Mouse (Mus musculus) Patski (cell line): ENCODE data around the gene Dst. TPM values are rescaled to one million over a fixed set of nuclear protein-coding genes. Genes with fewer than 3 reads are reported as not detected.
A peak's percentile ranks its signal among the peaks of the same experiment; 100 is the strongest.

Experiments
- ATAC-seq: fragments of 100-300 bp; one replicate; pipeline ENCODE4 v1.8.0; 2021
- CTCF ChIA-PET: fragments of 350-600 bp; sonication (Branson Sonifier 250); formaldehyde crosslinking; loops from one replicate; lab custom pipeline; 2022; ENCODE audit warnings: inconsistent platforms; lab: Charles Lee
- POLR2A ChIA-PET: fragments of 350-600 bp; sonication (Branson Sonifier 250); formaldehyde crosslinking; loops from one replicate; lab custom pipeline; 2022; ENCODE audit warnings: antibody characterized with exemption, inconsistent platforms; lab: Charles Lee
- DNase-seq: peaks from one replicate; pipeline ENCODE4 v3.0.0-alpha.2; 2011; ENCODE audit warnings: low read depth, low spot score
- H3K27me3 ChIP-seq: fragments of 371-371 bp; one replicate; pipeline ENCODE4 v1.5.1; 2021
- CTCF ChIP-seq: fragments of 100-300 bp; IDR thresholded peaks from one replicate; pipeline ENCODE4 v1.5.1; 2021
- in situ Hi-C: fragments of 300-500 bp; cut with MboI; formaldehyde crosslinking; loops from 3 replicates; pipeline ENCODE4 v1.11.1; 2018; ENCODE audit warnings: low pct_unique_long_range_greater_than_20kb, mixed read lengths
- polyA plus RNA-seq: library from polyadenylated mRNA; unstranded; gene quantifications from one replicate; pipeline ENCODE4 v1.2.3, GENCODE M21; 2021

Gene Dst
- polyA plus RNA-seq, 1 experiment from 2014 or later = 176 TPM

DNA sequence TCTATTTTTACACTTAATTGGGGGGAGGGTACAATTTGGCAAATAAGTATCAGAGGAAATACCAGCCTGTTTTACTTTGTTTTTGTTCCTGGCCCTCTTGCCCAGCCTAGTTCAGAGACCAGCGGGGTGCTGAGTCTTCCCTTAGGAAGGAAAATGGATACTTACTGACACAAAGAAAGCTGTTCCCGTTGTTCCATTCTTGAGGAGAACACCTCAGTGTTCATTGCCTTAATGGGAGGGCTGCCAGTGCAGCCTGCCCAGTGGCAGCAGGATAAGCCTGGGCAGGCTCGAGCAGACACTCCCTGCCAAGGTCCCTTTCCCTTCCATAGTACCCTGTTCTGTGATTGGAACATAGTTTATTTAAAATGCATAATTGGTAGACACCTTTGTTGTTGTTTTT is 232.7 kb downstream of the Dst start:
- H3K27me3 ChIP-seq = no peaks in the 10 kb centered on the region
- in situ Hi-C loops = no loop called here
- DNase-seq = no peak
- CTCF ChIA-PET = interaction anchor here (1.4 kb wide), 1 partner anchor 23 kb away, joined by 3 read pairs; no protein-coding TSS in a partner anchor
- POLR2A ChIA-PET = no interaction called here
- ATAC-seq = no peak
- TF ChIP-seq CTCF = no peak

- H3K27me3 ChIP-seq = no peaks in the 10 kb centered on the region
- POLR2A ChIA-PET = no interaction called here
- ATAC-seq = no peak
- CTCF ChIA-PET = interaction anchor here (1.6 kb wide), 1 partner anchor 18 kb away, joined by 5 read pairs; no protein-coding TSS in a partner anchor
- no peak for DNase-seq
- in situ Hi-C loops = no loop called here
- TF ChIP-seq CTCF = no peak
Measured at GRCm38 (mm10) chr1:34142951-34143580, 235.0 kb downstream of the Dst start.

DNA sequence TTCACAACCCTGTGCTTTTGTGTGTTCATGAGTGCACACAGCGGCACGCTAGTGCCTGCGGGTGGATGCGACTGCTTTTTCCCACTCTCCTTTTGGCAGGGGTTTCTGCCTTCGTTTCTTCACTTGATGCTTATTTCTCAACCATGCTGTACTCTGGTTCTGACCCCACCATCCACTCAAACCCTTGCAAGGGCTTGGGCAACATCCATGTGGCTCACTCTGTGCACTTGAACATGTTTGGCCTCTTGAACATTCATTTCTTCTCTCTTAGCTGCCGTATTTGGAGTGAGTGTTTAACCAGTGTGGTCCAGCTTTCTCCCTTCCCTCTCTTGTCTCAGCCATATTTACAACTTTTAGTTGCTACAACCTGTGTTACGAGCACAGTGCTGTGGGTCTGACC is 236.8 kb downstream of the Dst start:
- in situ Hi-C loops = no loop called here
- POLR2A ChIA-PET = no interaction called here
- CTCF ChIA-PET = interaction anchor here (1.4 kb wide), 1 partner anchor 20 kb away, joined by 4 read pairs; no protein-coding TSS in a partner anchor
- DNase-seq (no peak), ATAC-seq (no peak)
- TF ChIP-seq CTCF = no peak
- H3K27me3 ChIP-seq = no peaks in the 10 kb centered on the region

DNA sequence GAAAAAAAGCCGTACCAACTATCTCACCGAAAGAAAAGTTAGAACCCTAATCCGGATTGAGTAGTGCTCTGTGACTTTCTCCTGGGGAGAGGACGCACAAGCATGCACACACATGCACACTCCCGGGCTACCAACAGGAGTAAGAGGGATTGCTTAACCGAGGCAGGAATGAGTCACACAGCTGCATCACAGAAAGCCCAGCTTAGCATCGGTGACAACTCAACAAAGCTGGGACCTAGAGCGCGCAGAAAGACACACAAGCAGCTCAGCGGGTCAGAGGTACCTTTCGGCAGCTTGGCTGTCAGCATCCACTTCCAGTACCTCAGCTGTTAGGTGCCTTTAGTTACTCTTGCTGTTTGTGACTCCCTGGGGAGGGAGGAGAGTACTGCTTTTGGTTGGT is 240.0 kb downstream of the Dst start:
- CTCF ChIA-PET = interaction anchor here (1.3 to 2.6 kb wide), 4 partner anchors 9 to 30 kb away, joined by 3 to 8 read pairs (median 4); no protein-coding TSS in a partner anchor
- ATAC-seq = no peak
- no peaks in the 10 kb centered on the region for H3K27me3 ChIP-seq
- DNase-seq = no peak
- in situ Hi-C loops = no loop called here
- TF ChIP-seq CTCF = no peak
- POLR2A ChIA-PET = interaction anchor here (1.0 kb wide), 1 partner anchor 9 kb away, joined by 3 read pairs; no protein-coding TSS in a partner anchor

DNA sequence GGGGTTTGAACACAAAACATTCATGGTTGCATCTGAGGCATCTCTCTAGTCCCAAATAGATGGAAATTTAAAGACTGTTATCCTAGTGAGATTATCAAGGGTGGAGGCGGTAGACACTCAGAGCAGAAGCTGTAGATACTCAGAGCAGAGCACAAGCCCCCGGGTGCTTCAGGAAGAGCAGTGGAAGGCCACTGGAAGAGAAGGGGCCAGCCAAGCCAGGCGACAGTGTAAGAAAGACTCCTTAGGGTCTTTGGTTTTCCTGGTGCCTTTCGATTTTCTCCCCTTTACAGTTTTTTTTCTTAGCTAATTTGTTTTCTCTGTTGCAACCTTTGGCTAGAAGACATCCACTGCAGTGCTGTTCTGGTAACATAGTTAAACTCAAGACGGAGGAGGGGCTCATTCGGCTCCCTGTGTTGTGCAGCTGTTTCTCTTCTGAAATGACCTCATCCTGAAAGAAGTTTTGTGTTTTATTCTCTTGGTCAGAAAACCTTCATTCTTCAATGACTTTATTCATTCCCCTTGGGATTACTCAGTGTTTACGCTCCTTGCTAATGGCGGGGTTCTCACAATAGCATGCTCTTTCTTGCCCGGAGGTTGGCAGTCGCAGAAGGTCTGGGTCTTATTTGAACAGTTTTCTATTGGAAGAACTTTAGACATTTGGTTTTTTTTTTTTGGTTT is 242.5 kb downstream of the Dst start:
- ChIA-PET CTCF (interaction anchor here (1.0 to 2.6 kb wide), 3 partner anchors 11 to 55 kb away, joined by 3 to 8 read pairs (median 3); no protein-coding TSS in a partner anchor), POLR2A (interaction anchor here (1.3 to 1.8 kb wide), 3 partner anchors 11 to 29 kb away, joined by 4 to 8 read pairs (median 4); no protein-coding TSS in a partner anchor)
- DNase-seq = peak; percentile 82
- in situ Hi-C loops = no loop called here
- no peaks in the 10 kb centered on the region for H3K27me3 ChIP-seq
- TF ChIP-seq CTCF = no peak
- ATAC-seq = peak; percentile 88

GRCm38 (mm10) chr1:34152683-34153082 is 244.7 kb downstream of the Dst start:
- ATAC-seq = no peak
- no peaks in the 10 kb centered on the region for H3K27me3 ChIP-seq
- POLR2A ChIA-PET = no interaction called here
- DNase-seq = no peak
- CTCF ChIA-PET = interaction anchor here (1.0 to 1.5 kb wide), 3 partner anchors 12 to 37 kb away, joined by 3 to 7 read pairs (median 5); no protein-coding TSS in a partner anchor
- TF ChIP-seq CTCF = no peak
- in situ Hi-C loops = no loop called here

DNA sequence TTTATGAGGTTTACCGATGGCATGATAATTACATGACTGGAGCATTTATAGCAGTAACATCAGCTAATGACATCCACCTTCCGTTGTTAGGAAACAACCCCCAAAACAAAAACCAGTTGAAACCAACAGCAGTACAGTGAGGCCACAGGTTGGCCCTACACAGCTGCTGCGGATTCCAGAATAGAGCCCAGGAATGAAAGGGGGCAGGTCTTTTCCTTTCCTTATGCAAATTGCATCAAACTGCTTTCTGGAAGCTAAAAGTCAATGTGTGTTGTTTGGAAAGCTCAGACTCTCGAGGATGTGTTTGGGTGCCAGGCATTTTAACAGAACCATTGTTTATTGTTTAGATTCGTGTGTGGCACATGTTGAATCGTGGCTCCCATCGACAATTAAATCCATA is 248.0 kb downstream of the Dst start:
- ChIA-PET POLR2A (no interaction called here), CTCF (no interaction called here)
- DNase-seq (no peak), ATAC-seq (no peak)
- no peaks in the 10 kb centered on the region for H3K27me3 ChIP-seq
- no peak for TF ChIP-seq CTCF
- in situ Hi-C loops = no loop called here

GRCm38 (mm10) chr1:34157702-34158101 is 249.7 kb downstream of the Dst start:
- DNase-seq (no peak), ATAC-seq (no peak)
- in situ Hi-C loops = no loop called here
- ChIA-PET POLR2A (no interaction called here), CTCF (interaction anchor here (1.4 kb wide), 1 partner anchor 37 kb away, joined by 3 read pairs; no protein-coding TSS in a partner anchor)
- no peak for TF ChIP-seq CTCF
- no peaks in the 10 kb centered on the region for H3K27me3 ChIP-seq

GRCm38 (mm10) chr1:34158822-34159221 is 250.8 kb downstream of the Dst start:
- DNase-seq (no peak), ATAC-seq (no peak)
- H3K27me3 ChIP-seq = no peaks in the 10 kb centered on the region
- ChIA-PET CTCF (interaction anchor here (0.9 kb wide), 1 partner anchor 148 kb away, joined by 4 read pairs; no protein-coding TSS in a partner anchor), POLR2A (no interaction called here)
- no peak for TF ChIP-seq CTCF
- in situ Hi-C loops = no loop called here

DNA sequence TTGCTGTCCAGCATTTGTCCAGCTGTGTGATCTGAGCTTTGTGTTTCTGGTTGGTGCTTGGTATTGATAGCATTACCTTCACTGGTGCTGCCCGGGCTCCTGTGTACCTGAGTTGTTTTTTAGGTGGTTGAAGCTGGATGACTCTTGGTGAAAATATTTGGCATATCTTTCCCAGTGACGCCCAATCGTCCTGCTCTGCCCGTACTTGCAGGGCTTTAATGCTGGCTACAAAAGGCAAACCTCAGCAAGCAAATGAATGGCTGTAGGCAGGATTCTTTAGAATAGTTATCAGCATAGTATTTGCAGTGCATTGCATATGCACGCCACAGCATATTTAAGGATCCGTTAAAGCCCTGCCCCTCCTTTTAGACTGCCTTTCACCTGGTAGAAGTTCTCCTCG is 251.9 kb downstream of the Dst start:
- in situ Hi-C loops = loop anchor here (5.0 kb wide), 1 partner anchor 43 kb away; no protein-coding TSS in a partner anchor
- DNase-seq (no peak), ATAC-seq (no peak)
- no peak for TF ChIP-seq CTCF
- ChIA-PET CTCF (interaction anchor here (0.9 to 1.6 kb wide), 2 partner anchors 149 to 154 kb away, joined by 3 to 4 read pairs; no protein-coding TSS in a partner anchor), POLR2A (interaction anchor here (0.7 kb wide), 1 partner anchor 39 kb away, joined by 3 read pairs; no protein-coding TSS in a partner anchor)
- no peaks in the 10 kb centered on the region for H3K27me3 ChIP-seq
